Mouse (Mus musculus): ENCODE data around the gene Traf1. TPM values are rescaled to one million over a fixed set of nuclear protein-coding genes. Genes with fewer than 3 reads are reported as not detected.
A peak's percentile ranks its signal among the peaks of the same experiment; 100 is the strongest.

Traf1 gene
- polyA plus RNA-seq, 1 experiment from 2014 or later, result 0.34 TPM

DNA sequence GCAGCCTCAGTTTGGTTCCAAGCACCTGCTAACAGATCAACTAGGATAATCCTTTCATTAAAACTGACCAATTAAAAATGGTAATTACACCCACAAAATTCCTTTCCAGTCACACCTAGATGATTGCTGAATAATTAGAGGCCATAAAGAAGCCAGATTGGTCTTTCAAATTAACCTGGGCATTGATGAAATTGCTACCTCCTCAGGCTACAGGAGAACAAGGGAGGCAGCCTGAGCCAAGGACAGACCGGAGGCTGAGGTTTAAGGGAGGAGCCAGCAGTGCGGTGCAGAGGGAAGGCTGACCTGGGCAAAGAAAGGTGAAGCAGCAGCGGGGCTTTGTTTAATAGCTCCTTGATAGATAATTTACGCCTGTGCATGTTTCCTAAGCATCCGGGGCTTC lies 24.1 kb downstream of the Traf1 start:
- Histone ChIP-seq H3K4me1 (ENCODE audit: control insufficient read depth, insufficient read depth, low read length) (no peaks in the 10 kb centered on the region), H3K9me3 (ENCODE audit: control insufficient read depth, low read length) (no peaks in the 10 kb centered on the region), H3K4me2 (no peak overlapping the region), H3K27ac (ENCODE audit: low read depth, low read length) (no peak overlapping the region), H3K9ac (ENCODE audit: low read length) (no peak overlapping the region), H3K36me3 (ENCODE audit: control insufficient read depth, insufficient read depth, low read length) (no peaks in the 10 kb centered on the region), H3K4me3 (ENCODE audit: low read depth, low read length) (no peak overlapping the region), H3K27me3 (ENCODE audit: control insufficient read depth, insufficient read depth, low read length) (no peaks in the 10 kb centered on the region)
- ATAC-seq (ENCODE audit: low FRiP score) (no peak), DNase-seq (ENCODE audit: low spot score, missing footprints) (no peak)
- WGBS, result 48% methylated on average over 5 of the region's 5 CpGs

DNA sequence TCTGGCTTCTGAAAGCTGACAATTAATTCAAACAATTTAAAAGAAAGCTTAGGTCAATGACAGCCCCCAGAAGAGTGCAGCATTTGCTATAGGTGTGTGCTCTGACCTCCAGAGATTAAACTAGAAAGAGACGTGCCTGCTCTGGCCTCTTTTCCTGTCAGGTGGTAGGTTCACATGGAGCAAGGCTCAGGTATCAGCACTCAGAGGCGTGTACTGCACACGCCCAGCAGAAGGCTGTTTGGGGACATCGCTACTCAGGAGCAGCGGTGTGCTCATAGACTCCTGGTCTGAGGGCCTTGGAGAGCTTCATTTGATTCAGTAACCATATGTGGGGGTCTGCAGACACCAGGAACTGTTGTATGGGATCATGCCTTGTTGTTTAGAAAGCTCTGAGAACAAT lies 34.3 kb downstream of the Traf1 start:
- H3K36me3 ChIP-seq (ENCODE audit: control insufficient read depth, insufficient read depth, low read length), result no peaks in the 10 kb centered on the region
- no peaks in the 10 kb centered on the region for H3K4me1 ChIP-seq (ENCODE audit: control insufficient read depth, insufficient read depth, low read length)
- no peak overlapping the region for H3K27ac ChIP-seq (ENCODE audit: low read depth, low read length)
- H3K4me3 ChIP-seq (ENCODE audit: low read depth, low read length), result no peak overlapping the region
- no peak overlapping the region for H3K4me2 ChIP-seq
- H3K9ac ChIP-seq (ENCODE audit: low read length), result no peak overlapping the region
- no peaks in the 10 kb centered on the region for H3K27me3 ChIP-seq (ENCODE audit: control insufficient read depth, insufficient read depth, low read length)
- no peak for DNase-seq (ENCODE audit: low spot score, missing footprints)
- no peak for ATAC-seq (ENCODE audit: low FRiP score)
- no peaks in the 10 kb centered on the region for H3K9me3 ChIP-seq (ENCODE audit: control insufficient read depth, low read length)
- WGBS, result 78% methylated on average over 5 of the region's 5 CpGs

DNA sequence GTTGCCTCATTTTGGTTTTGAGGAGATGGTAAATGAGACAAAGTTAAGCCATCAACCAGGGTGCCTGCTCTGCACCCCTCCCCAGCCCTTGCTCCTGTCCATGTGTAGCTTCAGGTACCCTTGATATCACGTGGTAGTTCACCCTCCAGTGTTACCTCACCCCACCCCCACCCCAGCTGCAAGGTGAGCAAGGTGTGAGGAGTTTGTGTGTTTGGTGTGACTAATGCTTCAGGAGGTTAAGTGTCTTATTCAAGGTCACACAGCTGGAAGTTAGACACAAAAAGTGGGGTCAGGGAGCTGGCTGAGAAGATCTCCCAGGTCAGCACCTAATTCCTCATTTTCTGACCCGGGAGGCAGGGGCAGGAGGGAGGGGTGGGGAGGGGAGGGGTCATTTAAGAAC lies 38.8 kb downstream of the Traf1 start:
- Histone ChIP-seq H3K27ac (ENCODE audit: low read depth, low read length) (no peak overlapping the region), H3K9me3 (ENCODE audit: control insufficient read depth, low read length) (no peaks in the 10 kb centered on the region), H3K4me1 (ENCODE audit: control insufficient read depth, insufficient read depth, low read length) (no peaks in the 10 kb centered on the region), H3K36me3 (ENCODE audit: control insufficient read depth, insufficient read depth, low read length) (no peaks in the 10 kb centered on the region), H3K9ac (ENCODE audit: low read length) (no peak overlapping the region), H3K4me3 (ENCODE audit: low read depth, low read length) (no peak overlapping the region), H3K27me3 (ENCODE audit: control insufficient read depth, insufficient read depth, low read length) (no peaks in the 10 kb centered on the region), H3K4me2 (no peak overlapping the region)
- DNase-seq (ENCODE audit: low spot score, missing footprints) (peak; percentile 21), ATAC-seq (ENCODE audit: low FRiP score) (no peak)
- WGBS, result 32% methylated on average over 2 of the region's 2 CpGs

GRCm38 (mm10) chr2:34920144-34920543 lies 41.4 kb downstream of the Traf1 start:
- H3K36me3 ChIP-seq (ENCODE audit: control insufficient read depth, insufficient read depth, low read length), result no peaks in the 10 kb centered on the region
- H3K9me3 ChIP-seq (ENCODE audit: control insufficient read depth, low read length), result no peaks in the 10 kb centered on the region
- H3K4me3 ChIP-seq (ENCODE audit: low read depth, low read length), result no peak overlapping the region
- DNase-seq (ENCODE audit: low spot score, missing footprints), result no peak
- 65% methylated on average over 2 of the region's 2 CpGs for WGBS
- H3K4me2 ChIP-seq, result no peak overlapping the region
- no peak overlapping the region for H3K9ac ChIP-seq (ENCODE audit: low read length)
- H3K27ac ChIP-seq (ENCODE audit: low read depth, low read length), result no peak overlapping the region
- no peaks in the 10 kb centered on the region for H3K27me3 ChIP-seq (ENCODE audit: control insufficient read depth, insufficient read depth, low read length)
- no peaks in the 10 kb centered on the region for H3K4me1 ChIP-seq (ENCODE audit: control insufficient read depth, insufficient read depth, low read length)
- no peak for ATAC-seq (ENCODE audit: low FRiP score)

DNA sequence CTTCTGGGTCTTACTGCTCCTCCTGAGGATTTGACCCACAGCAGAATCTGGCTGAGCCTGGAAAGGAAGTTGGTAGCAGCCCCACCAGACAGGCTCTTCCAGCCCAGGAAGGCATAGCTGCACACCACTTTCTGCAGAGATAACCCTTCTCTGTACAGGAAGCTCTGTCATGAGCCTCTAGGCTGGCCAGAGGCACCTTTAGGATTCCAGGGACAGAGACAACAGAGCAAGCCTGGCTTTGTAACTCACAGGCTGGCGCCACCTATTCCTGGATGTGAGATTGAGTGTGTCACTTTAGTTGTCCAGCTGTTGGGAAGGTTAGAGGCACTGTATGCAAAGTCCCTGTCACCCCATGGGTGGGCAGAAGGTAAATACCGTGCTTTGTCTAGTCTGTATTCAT lies 46.5 kb downstream of the Traf1 start:
- whole genome bisulfite sequencing, result 44% methylated on average over 2 of the region's 2 CpGs

GRCm38 (mm10) chr2:34914823-34915082 lies 46.8 kb downstream of the Traf1 start:
- Histone ChIP-seq H3K4me3 (ENCODE audit: low read depth, low read length) (no peak overlapping the region), H3K27me3 (ENCODE audit: control insufficient read depth, insufficient read depth, low read length) (peaks cover 23% of the 10 kb centered on the region)

More for the DNA sequence above, 46.5 kb downstream of the Traf1 start:
- Histone ChIP-seq H3K27ac (ENCODE audit: low read depth, low read length) (no peak overlapping the region), H3K4me2 (no peak overlapping the region), H3K9me3 (ENCODE audit: control insufficient read depth, low read length) (no peaks in the 10 kb centered on the region), H3K9ac (ENCODE audit: low read length) (no peak overlapping the region), H3K27me3 (ENCODE audit: control insufficient read depth, insufficient read depth, low read length) (peaks cover 23% of the 10 kb centered on the region), H3K4me3 (ENCODE audit: low read depth, low read length) (no peak overlapping the region), H3K36me3 (ENCODE audit: control insufficient read depth, insufficient read depth, low read length) (no peaks in the 10 kb centered on the region), H3K4me1 (ENCODE audit: control insufficient read depth, insufficient read depth, low read length) (peaks cover 6% of the 10 kb centered on the region)
- DNase-seq (ENCODE audit: low spot score, missing footprints), result no peak
- ATAC-seq (ENCODE audit: low FRiP score), result no peak

GRCm38 (mm10) chr2:34914069-34914822 lies 47.3 kb downstream of the Traf1 start:
- H3K4me2 ChIP-seq, result peak overlapping the region; percentile 89
- H3K4me1 ChIP-seq (ENCODE audit: control insufficient read depth, insufficient read depth, low read length), result peaks cover 6% of the 10 kb centered on the region
- no peaks in the 10 kb centered on the region for H3K36me3 ChIP-seq (ENCODE audit: control insufficient read depth, insufficient read depth, low read length)
- 3% methylated on average over 44 of the region's 50 CpGs for WGBS
- DNase-seq (ENCODE audit: low spot score, missing footprints) (peak; percentile 90), ATAC-seq (ENCODE audit: low FRiP score) (peak; percentile 68)
- H3K9me3 ChIP-seq (ENCODE audit: control insufficient read depth, low read length), result no peaks in the 10 kb centered on the region
- peaks cover 23% of the 10 kb centered on the region for H3K27me3 ChIP-seq (ENCODE audit: control insufficient read depth, insufficient read depth, low read length)
- H3K27ac ChIP-seq (ENCODE audit: low read depth, low read length), result no peak overlapping the region
- H3K9ac ChIP-seq (ENCODE audit: low read length), result peak overlapping the region; percentile 64
- peak overlapping the region; percentile 62 for H3K4me3 ChIP-seq (ENCODE audit: low read depth, low read length)

More at GRCm38 (mm10) chr2:34914823-34915082, 46.8 kb downstream of the Traf1 start:
- no peaks in the 10 kb centered on the region for H3K36me3 ChIP-seq (ENCODE audit: control insufficient read depth, insufficient read depth, low read length)
- H3K27ac ChIP-seq (ENCODE audit: low read depth, low read length), result no peak overlapping the region
- peaks cover 6% of the 10 kb centered on the region for H3K4me1 ChIP-seq (ENCODE audit: control insufficient read depth, insufficient read depth, low read length)
- H3K4me2 ChIP-seq, result 0 out of 2 replicates have a peak overlapping the region, but pooled peaks have one; percentile 89
- 16% methylated on average over 2 of the region's 2 CpGs for WGBS
- DNase-seq (ENCODE audit: low spot score, missing footprints) (no peak), ATAC-seq (ENCODE audit: low FRiP score) (no peak; the same call in 1 of the 2 replicates)
- no peaks in the 10 kb centered on the region for H3K9me3 ChIP-seq (ENCODE audit: control insufficient read depth, low read length)
- no peak overlapping the region for H3K9ac ChIP-seq (ENCODE audit: low read length)

DNA sequence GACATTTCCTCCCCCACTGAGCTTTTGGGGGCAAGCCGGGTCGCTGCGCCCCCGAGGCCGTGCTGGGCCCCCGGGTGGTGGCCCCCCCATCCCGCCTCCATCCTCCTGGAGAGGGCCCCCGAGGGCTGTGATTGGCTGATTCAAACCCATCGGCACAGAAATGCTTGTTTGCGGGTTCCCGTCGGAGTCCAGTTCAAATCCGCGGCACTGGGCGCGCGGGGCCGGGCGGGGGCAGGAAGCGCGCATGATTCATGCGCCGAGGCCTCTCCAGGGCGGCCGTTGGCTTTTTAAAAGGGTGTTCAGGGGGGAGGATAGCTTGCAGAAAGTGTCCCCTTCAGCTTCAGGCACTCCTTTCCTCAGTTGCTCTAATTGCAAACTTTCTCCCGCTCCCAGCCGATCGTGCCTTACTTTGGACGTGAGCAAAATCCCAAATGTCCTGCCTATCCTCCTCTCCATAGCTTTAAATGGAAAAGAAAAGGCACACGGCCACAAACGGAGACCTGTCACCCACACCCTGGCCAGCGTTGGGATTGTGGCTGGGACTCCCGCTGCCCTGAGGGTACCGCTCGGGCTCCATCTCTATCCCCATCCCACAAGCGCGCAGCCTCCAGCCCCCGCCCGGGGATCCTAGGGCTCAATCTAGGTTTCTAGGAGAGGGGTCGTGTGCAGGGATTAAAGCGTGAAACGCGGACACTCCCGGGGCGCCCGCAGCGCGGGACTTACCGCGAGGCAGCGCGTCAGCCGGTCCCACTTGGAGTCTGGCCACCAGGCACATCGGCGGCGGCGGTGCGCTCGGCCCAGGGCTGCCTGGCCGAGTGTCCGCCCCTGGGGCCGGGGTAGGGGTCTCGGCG lies 48.1 kb downstream of the Traf1 start, which contains the start of gene Phf19:
Gene Phf19, minus strand, starts transcription at position 809 of the 851 bp plus-strand sequence.
- no peaks in the 10 kb centered on the region for H3K36me3 ChIP-seq (ENCODE audit: control insufficient read depth, insufficient read depth, low read length)
- H3K9ac ChIP-seq (ENCODE audit: low read length), result peak within 1 kb of the TSS; percentile 64
- H3K27ac ChIP-seq (ENCODE audit: low read depth, low read length), result no peak within 1 kb of the TSS
- H3K9me3 ChIP-seq (ENCODE audit: control insufficient read depth, low read length), result no peaks in the 10 kb centered on the region
- DNase-seq (ENCODE audit: low spot score, missing footprints) (peak; percentile 91), ATAC-seq (ENCODE audit: low FRiP score) (peak; percentile 78)
- peaks cover 23% of the 10 kb centered on the region for H3K27me3 ChIP-seq (ENCODE audit: control insufficient read depth, insufficient read depth, low read length)
- under 1% methylated on average over 60 of the region's 64 CpGs for WGBS
- H3K4me1 ChIP-seq (ENCODE audit: control insufficient read depth, insufficient read depth, low read length), result peaks cover 6% of the 10 kb centered on the region
- H3K4me3 ChIP-seq (ENCODE audit: low read depth, low read length), result peak within 1 kb of the TSS; percentile 62
- peak within 1 kb of the TSS; percentile 89 for H3K4me2 ChIP-seq

GRCm38 (mm10) chr2:34912613-34913012 lies 49.0 kb downstream of the Traf1 start:
- peaks cover 23% of the 10 kb centered on the region for H3K27me3 ChIP-seq (ENCODE audit: control insufficient read depth, insufficient read depth, low read length)
- no peak for DNase-seq (ENCODE audit: low spot score, missing footprints)
- no peaks in the 10 kb centered on the region for H3K36me3 ChIP-seq (ENCODE audit: control insufficient read depth, insufficient read depth, low read length)
- H3K9ac ChIP-seq (ENCODE audit: low read length), result no peak overlapping the region; the same call in 1 of the 2 replicates
- peak overlapping the region; percentile 89 for H3K4me2 ChIP-seq
- H3K4me3 ChIP-seq (ENCODE audit: low read depth, low read length), result peak overlapping the region; percentile 62
- 40% methylated on average over 7 of the region's 7 CpGs for WGBS
- H3K27ac ChIP-seq (ENCODE audit: low read depth, low read length), result no peak overlapping the region
- no peaks in the 10 kb centered on the region for H3K9me3 ChIP-seq (ENCODE audit: control insufficient read depth, low read length)
- H3K4me1 ChIP-seq (ENCODE audit: control insufficient read depth, insufficient read depth, low read length), result peaks cover 6% of the 10 kb centered on the region
- 0 out of 2 replicates have a peak, but pooled peaks have one; percentile 2 for ATAC-seq (ENCODE audit: low FRiP score)

Data from midbrain, embryonic 11.5 days (tissue).